Mouse (Mus musculus) olfactory bulb, adult 2 months (tissue): ENCODE results near the gene 2310022B05Rik. TPM values are rescaled to one million over a fixed set of nuclear protein-coding genes. Genes with fewer than 3 reads are reported as not detected.
A peak's percentile ranks its signal among the peaks of the same experiment; 100 is the strongest.

ENCODE experiments used
- H3K27ac ChIP-seq: fragments of 200-500 bp; 2 replicates; pipeline ENCODE4 v1.5.1; 2012; ENCODE audit warnings: low read depth, low read length; ENCODE audit not compliant: insufficient read depth
- H3K4me1 ChIP-seq: fragments of 200-500 bp; 2 replicates; pipeline ENCODE4 v1.6.1; 2012; ENCODE audit warnings: low read length; ENCODE audit not compliant: control insufficient read depth, insufficient read depth
- H3K4me3 ChIP-seq: fragments of 200-500 bp; 2 replicates; pipeline ENCODE4 v1.5.1; 2012; ENCODE audit warnings: mild to moderate bottlenecking, low read depth, low read length, moderate library complexity; ENCODE audit not compliant: insufficient read depth
- CTCF ChIP-seq: fragments of 200-500 bp; IDR thresholded peaks from 2 replicates; pipeline ENCODE4 v1.5.1; 2012; ENCODE audit warnings: low read depth, mild to moderate bottlenecking, low read length, moderate library complexity; ENCODE audit not compliant: insufficient read depth
- POLR2A ChIP-seq: fragments of 200-500 bp; IDR thresholded peaks from 2 replicates; pipeline ENCODE4 v1.6.1; 2012; ENCODE audit warnings: mild to moderate bottlenecking, low read depth, low read length, moderate library complexity; ENCODE audit not compliant: insufficient read depth
- WGBS: fragments of 180-500 bp; shearing (Covaris S2); methylation state at CpG from one replicate; pipeline ENCODE4 v1.1.7; 2018; 5-methylcytosine and 5-hydroxymethylcytosine counted together
- polyA plus RNA-seq: library from polyadenylated mRNA; stranded (reverse); fragments of >200 nt; gene quantifications from 2 replicates; pipeline ENCODE4 v1.2.4, GENCODE M21; 2012; ENCODE audit warnings: low replicate concordance; ENCODE audit not compliant: missing spikeins, insufficient read depth, insufficient read length

The 2310022B05Rik gene
- polyA plus RNA-seq, 1 experiment: not detected

DNA sequence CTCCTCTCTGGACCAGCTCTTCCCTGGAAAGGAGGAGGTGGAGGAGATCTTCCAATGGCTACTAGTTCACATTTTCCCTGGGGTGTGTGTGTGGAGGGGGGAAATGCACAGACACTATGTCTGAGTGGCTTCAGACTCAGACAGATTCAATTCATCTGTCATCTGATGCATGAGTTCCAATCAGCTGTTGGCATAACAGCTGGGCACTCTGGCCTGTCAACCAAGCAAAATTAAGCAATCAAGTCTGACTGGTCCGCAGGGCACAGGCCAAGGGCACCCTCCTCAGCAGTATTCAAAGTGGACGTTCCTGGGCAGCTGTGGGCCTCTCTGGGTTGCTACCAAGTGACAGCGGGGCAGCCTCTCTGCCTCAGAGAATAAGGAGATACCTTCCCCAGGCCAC lies 5.6 kb upstream of the 2310022B05Rik start:
- Histone ChIP-seq H3K4me1 (peaks cover 6% of the 10 kb centered on the region), H3K4me3 (no peak overlapping the region), H3K27ac (no peak overlapping the region)
- no peak for TF ChIP-seq CTCF
- TF ChIP-seq POLR2A: no peak
- 77% methylated on average over 3 of the region's 3 CpGs for WGBS

DNA sequence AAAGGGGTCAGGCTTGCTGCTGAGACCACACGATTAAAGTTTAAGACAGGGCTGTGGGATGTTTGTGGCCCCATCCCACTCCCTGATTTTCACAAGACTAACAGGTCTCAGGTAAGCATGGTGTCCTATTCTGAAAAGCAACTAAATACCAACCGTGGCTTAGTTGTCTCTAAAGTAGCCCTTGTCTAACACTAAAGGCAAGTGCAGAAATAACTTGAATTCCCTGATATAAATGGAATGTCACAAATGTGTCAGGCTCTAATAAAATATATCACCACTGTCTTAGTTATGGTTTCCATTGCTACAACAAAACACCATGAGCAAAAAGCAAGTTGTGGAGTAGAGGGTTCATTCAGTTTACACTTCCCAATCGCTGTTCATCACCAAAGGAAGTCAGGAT lies 1.2 kb upstream of the 2310022B05Rik start:
- Histone ChIP-seq H3K4me3 (no peak overlapping the region), H3K27ac (no peak overlapping the region), H3K4me1 (peaks cover 13% of the 10 kb centered on the region)
- TF ChIP-seq CTCF: no peak
- TF ChIP-seq POLR2A: no peak
- 88% methylated on average over 3 of the region's 3 CpGs for WGBS

DNA sequence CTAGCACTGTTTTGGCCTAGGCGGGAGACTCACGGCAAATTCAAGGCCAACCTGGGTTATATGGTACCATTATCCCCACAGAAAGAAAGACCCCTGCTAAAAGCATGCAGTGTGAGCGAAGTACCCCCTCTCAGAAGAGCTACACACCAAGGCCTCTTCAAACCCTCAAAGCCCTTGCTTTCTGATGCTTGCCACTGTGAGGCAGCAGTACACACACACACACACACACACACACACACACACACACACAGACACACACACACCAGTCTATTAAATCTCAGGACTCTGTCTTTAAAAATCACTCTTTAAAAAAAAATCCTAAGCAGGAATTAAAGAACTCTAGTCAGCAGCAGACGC lies 683 bp upstream of the 2310022B05Rik start:
- TF ChIP-seq CTCF: no peak
- TF ChIP-seq POLR2A: no peak
- Histone ChIP-seq H3K4me1 (peaks cover 14% of the 10 kb centered on the region), H3K27ac (peak overlapping the region; percentile 11; the same call in 1 of the 2 replicates), H3K4me3 (no peak overlapping the region)
- WGBS: 51% methylated on average over 4 of the region's 4 CpGs

DNA sequence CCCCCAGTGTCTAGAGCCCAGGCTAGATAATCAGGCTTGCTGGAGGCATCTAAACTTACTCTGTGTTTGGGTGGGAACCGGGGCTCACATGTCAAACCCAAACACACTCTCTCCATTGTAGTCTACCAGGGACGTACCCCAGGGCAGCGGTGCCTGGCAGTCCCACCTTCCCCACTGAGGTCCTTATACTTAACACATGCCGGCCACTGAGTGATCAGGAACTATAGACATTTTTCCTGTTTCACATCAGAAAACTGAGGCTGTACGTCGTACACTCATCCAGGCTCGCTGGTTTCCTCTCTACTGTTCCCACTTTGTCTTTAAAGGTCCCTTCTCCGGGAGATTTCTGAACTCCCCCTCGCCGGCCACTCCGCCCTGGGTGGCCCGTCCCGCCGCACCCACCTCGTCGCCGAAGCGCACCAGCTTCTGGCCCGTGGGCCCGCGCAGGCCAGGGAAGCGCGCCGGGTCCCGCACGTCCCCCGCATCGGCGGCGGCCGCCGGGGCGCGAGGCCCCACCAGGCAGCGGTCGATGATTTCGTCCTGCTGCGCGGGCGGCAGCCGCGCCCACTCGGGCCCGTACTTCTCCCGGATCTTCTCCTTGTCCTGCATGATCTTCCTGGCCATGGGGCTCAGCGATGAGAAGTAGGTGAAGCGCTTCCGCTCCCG lies 590 bp downstream of the 2310022B05Rik start:
- TF ChIP-seq CTCF (no peak), POLR2A (no peak)
- Histone ChIP-seq H3K4me1 (peaks cover 21% of the 10 kb centered on the region), H3K4me3 (peak overlapping the region; percentile 61), H3K27ac (peak overlapping the region; percentile 23)
- WGBS: under 1% methylated on average over 49 of the region's 49 CpGs

DNA sequence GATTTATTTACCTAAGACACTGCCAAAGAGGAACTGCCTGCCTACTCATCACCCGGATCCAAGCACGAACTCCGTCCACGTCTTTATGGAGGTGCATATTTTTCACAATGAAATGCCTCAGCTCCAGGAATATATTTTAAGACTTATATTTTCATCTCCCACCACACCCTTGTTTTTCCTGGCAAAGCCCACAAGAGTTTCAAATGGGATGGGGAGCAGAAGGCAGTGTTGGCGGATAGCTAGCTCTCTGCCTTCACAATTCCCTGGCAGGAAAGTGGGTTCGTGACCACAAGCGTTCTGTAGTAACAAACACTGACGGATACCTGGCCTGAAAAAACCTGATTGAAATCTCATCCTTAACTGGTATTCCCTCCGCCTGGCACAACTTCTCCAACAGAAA lies 1.4 kb downstream of the 2310022B05Rik start:
- TF ChIP-seq CTCF: no peak
- TF ChIP-seq POLR2A: no peak
- WGBS: 30% methylated on average over 9 of the region's 9 CpGs
- Histone ChIP-seq H3K4me1 (peaks cover 21% of the 10 kb centered on the region), H3K4me3 (peak overlapping the region; percentile 61), H3K27ac (peak overlapping the region; percentile 23)

DNA sequence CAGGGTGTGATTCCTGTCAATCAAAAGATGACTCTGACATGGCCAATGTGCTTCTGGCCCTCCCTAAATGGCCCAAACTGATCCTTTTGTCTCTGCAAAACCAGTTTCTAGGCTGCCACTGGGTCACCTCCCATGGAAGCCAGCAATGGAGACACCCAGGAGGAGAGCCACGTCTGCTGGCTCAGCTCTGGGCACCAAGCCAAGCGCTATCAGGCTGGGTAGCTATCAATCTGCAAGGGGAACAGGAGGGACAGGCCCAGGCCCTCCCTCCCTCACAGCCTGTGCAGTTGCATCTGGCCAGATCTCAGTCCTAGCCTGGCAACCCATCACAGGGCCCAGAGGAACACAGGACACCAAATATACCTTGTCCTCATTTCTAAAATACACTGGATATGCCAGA lies 4.8 kb downstream of the 2310022B05Rik start:
- TF ChIP-seq CTCF (no peak), POLR2A (no peak)
- Histone ChIP-seq H3K4me3 (no peak overlapping the region), H3K27ac (no peak overlapping the region), H3K4me1 (peaks cover 26% of the 10 kb centered on the region)
- 58% methylated on average over 2 of the region's 2 CpGs for WGBS

DNA sequence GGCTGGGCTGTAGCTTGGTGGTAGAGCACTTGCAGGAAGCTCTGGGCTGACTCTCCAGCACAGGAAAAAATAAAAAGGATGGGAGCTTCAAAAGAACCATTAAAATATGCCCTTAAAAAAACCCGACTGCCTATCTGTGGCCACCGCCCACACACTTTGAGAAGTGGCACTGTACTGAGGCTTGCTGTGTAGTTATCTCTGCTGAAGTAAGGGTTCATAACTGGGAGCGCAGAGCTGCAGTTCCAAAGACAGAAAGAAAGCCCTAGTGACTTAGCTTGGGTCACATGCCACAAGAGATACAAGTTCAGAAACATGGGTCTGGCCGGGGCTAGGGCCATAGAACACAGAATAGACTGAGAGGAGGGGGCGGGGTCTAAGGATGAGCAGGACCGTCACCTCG lies 5.2 kb downstream of the 2310022B05Rik start:
- no peak overlapping the region for H3K4me3 ChIP-seq
- peaks cover 27% of the 10 kb centered on the region for H3K4me1 ChIP-seq
- 65% methylated on average over 7 of the region's 7 CpGs for WGBS
- H3K27ac ChIP-seq: no peak overlapping the region
- TF ChIP-seq POLR2A (no peak), CTCF (no peak)

DNA sequence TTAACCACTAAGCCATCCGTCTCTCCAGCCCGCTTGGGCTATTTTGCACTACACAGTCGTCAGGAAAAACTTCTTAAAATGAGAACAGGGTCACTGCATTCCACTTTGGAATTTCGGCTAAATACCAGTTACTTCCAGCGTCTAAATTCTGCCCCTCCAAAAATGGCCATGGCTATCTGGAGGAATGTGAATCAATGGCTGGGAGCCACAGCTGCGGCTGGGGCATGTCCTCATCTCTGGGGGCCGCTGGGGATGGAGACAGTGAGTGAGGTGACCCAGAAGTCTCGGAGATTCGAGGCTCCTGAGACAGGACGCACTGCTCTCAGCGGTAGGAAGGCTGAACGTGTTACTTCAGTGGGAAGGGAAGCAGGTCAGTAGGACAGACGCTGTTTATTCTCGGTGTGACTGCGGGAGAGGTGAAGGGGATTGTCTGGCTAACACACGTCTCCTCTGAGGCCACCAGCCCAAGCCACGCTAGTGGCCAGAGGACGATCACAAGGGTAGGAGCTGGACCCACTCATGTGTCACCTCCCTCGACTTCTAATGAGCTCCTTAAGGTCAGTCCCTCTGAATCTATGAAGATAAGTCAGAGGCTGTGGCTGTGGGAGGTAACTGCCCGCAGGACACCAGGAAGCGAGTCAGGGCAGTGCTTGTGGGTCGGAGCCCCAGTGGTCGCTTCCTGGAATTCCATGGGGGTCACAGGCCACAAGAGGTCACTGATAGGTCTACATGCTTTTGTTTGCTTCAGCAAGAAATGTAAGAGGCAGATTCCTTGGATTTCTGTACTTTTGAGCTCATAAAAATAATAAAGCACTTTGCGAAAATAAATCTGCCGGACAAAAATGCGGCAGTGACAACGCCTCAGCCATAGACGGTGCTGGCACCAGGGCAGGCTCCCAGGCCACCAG lies 9.3 kb downstream of the 2310022B05Rik start:
- TF ChIP-seq CTCF: no peak
- TF ChIP-seq POLR2A: no peak
- 74% methylated on average over 28 of the region's 28 CpGs for WGBS
- Histone ChIP-seq H3K4me3 (no peak overlapping the region), H3K27ac (no peak overlapping the region), H3K4me1 (peaks cover 40% of the 10 kb centered on the region)

DNA sequence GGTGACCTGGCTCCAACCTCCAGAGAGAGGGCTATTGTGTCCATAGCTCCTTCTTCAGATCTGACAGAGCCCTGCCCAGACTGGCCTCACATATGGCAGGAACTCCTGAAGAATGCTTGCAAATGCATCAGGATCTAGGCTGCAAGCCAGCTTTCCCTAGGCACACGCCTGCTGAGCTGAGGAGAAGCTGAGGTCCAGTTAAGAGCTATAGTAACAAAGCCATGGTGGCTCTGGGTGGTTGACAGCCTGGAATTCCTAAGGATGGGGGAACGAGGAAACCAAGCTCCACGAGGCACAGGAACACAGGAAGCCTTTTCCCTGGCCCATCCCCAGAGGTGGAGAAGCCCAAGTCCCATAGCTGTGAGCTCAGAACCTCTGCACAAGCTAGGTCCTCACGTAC lies 10.6 kb downstream of the 2310022B05Rik start:
- 57% methylated on average over 4 of the region's 4 CpGs for WGBS
- H3K4me1 ChIP-seq: peaks cover 38% of the 10 kb centered on the region
- no peak overlapping the region for H3K27ac ChIP-seq
- no peak for TF ChIP-seq CTCF
- no peak for TF ChIP-seq POLR2A
- no peak overlapping the region for H3K4me3 ChIP-seq
